Mouse (Mus musculus): ENCODE data around the gene Dnajc8.

DNA sequence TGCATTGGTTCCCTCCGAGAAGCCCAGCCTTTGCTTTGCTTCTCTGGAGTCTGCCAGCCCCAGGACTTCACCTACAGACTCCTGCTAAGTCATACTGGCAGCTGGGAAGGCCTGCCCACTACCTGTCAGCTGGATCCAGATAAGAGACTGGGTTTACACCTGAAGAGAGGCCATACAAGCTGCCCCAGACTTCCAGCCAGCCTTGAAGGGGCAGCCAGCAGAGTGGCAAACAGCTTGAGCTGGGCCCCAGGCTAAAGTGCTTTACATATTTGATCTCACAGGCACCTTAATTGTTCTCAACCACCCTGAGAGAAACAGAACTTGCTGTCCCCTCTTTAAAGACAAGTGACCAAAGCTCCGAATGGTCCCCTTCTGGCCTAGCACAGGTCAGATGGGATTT lies 28.1 kb upstream of the Dnajc8 start:
- TF ChIP-seq CTCF (IDR thresholded peaks at IDR 0.05; ENCODE audit: control insufficient read depth, insufficient read depth, low read length) (no peak), POLR2A (IDR thresholded peaks at IDR 0.05; ENCODE audit: borderline replicate concordance, control insufficient read depth, low read depth, low read length) (no peak)

Measured in bone marrow, adult 2 months (tissue).